Mouse (Mus musculus) heart, adult 9 months (tissue): Measurements from ENCODE around the gene Lrrtm1.

ENCODE experiments used
- DNase-seq, 2 experiments: peaks; one replicate each; pipeline ENCODE4 v3.0.0; 2022; ENCODE audit warnings: low spot score in 2 of 2

Lrrtm1 gene

GRCm38 (mm10) chr6:77242601-77243406 is at the start of gene Lrrtm1:
TSS of gene Lrrtm1 (plus strand) at chr6:77242689.
- no peak for DNase-seq

- DNase-seq = no peak
Measured at GRCm38 (mm10) chr6:77196650-77197049, 45.8 kb upstream of the Lrrtm1 start.

GRCm38 (mm10) chr6:77199375-77199774 is 43.1 kb upstream of the Lrrtm1 start:
- DNase-seq = no peak

GRCm38 (mm10) chr6:77209183-77209582 is 33.3 kb upstream of the Lrrtm1 start:
- DNase-seq = no peak

- no peak for DNase-seq
Measured at GRCm38 (mm10) chr6:77209929-77210328, 32.6 kb upstream of the Lrrtm1 start.

- DNase-seq = no peak
Measured at GRCm38 (mm10) chr6:77213757-77214409, 28.6 kb upstream of the Lrrtm1 start.

- DNase-seq = no peak
Measured at GRCm38 (mm10) chr6:77215322-77215721, 27.2 kb upstream of the Lrrtm1 start.

- DNase-seq = no peak
Measured at GRCm38 (mm10) chr6:77218875-77219274, 23.6 kb upstream of the Lrrtm1 start.

GRCm38 (mm10) chr6:77220776-77221175 is 21.7 kb upstream of the Lrrtm1 start:
- no peak for DNase-seq

GRCm38 (mm10) chr6:77222849-77223638 is 19.4 kb upstream of the Lrrtm1 start:
- DNase-seq = no peak

- no peak for DNase-seq
Measured at GRCm38 (mm10) chr6:77240426-77240825, 2.1 kb upstream of the Lrrtm1 start.

- no peak for DNase-seq
Measured at GRCm38 (mm10) chr6:77243541-77244231, 1.2 kb downstream of the Lrrtm1 start.

GRCm38 (mm10) chr6:77253480-77253879 is 11.0 kb downstream of the Lrrtm1 start:
- DNase-seq = no peak

GRCm38 (mm10) chr6:77256348-77256747 is 13.9 kb downstream of the Lrrtm1 start:
- no peak for DNase-seq

GRCm38 (mm10) chr6:77257358-77258105 is 15.0 kb downstream of the Lrrtm1 start:
- no peak for DNase-seq

- no peak for DNase-seq
Measured at GRCm38 (mm10) chr6:77265163-77265562, 22.7 kb downstream of the Lrrtm1 start.

GRCm38 (mm10) chr6:77278794-77279193 is 36.3 kb downstream of the Lrrtm1 start:
- DNase-seq = no peak

GRCm38 (mm10) chr6:77286317-77286716 is 43.8 kb downstream of the Lrrtm1 start:
- DNase-seq = no peak

- DNase-seq = no peak
Measured at GRCm38 (mm10) chr6:77288402-77288801, 45.9 kb downstream of the Lrrtm1 start.

- DNase-seq = no peak
Measured at GRCm38 (mm10) chr6:77291415-77291814, 48.9 kb downstream of the Lrrtm1 start.

- DNase-seq = no peak
Measured at GRCm38 (mm10) chr6:77301305-77301704, 58.8 kb downstream of the Lrrtm1 start.
